In genomic region chr11:48871817-48872541, GRCm38 (mm10) we compare ENCODE assay signal across 8 mouse cellular contexts. TPM values are rescaled to one million over a fixed set of nuclear protein-coding genes. Genes with fewer than 3 reads are reported as not detected.
DNase-seq lines count a peak whose midpoint lies in the region; ATAC-seq and TF ChIP-seq lines count a peak whose summit lies in the region.

No protein-coding gene starts in this region.

- peak; percentile 16 to 42 for DNase-seq in urinary bladder, adult 18-20 months (ENCODE audit: low spot score in 2 of 2)
- no peak for DNase-seq in urinary bladder, postnatal 10 days (ENCODE audit: low spot score)
- peak; percentile 48 for DNase-seq in gastrocnemius, postnatal 25 days
- DNase-seq in liver, adult 2 months (ENCODE audit: extremely low read depth, low read depth, low spot score): peak; percentile 83
- DNase-seq in thymus, adult 2 months: peak; percentile 49

- TF ChIP-seq POLR2A in cortical plate, adult 2 months (IDR thresholded peaks at IDR 0.05; ENCODE audit: extremely low read depth, insufficient read depth, low read length): 0 out of 2 replicates have a peak, but pooled peaks have one; percentile 29
- TF ChIP-seq POLR2A in liver, adult 2 months (IDR thresholded peaks at IDR 0.05; ENCODE audit: extremely low read depth, insufficient read depth, low read length): 0 out of 2 replicates have a peak, but pooled peaks have one; percentile 25
- TF ChIP-seq POLR2A in thymus, adult 2 months (IDR thresholded peaks at IDR 0.05; ENCODE audit: control insufficient read depth, extremely low read depth, insufficient read depth, low read length, poor library complexity): no peak

- no peak for TF ChIP-seq CTCF in cortical plate, adult 2 months (IDR thresholded peaks at IDR 0.05; ENCODE audit: extremely low read depth, insufficient read depth, low read length)
- no peak for TF ChIP-seq CTCF in liver, adult 2 months (IDR thresholded peaks at IDR 0.05; ENCODE audit: low read depth, low read length)
- TF ChIP-seq CTCF in thymus, adult 2 months (IDR thresholded peaks at IDR 0.05; ENCODE audit: borderline replicate concordance, control insufficient read depth, extremely low read depth, insufficient read depth, low read length, poor library complexity): no peak

- peak overlapping the region; percentile 73 for H3K4me3 ChIP-seq in cortical plate, adult 2 months (ENCODE audit: insufficient read depth, low read length)
- H3K4me3 ChIP-seq in intestine, embryonic 16.5 days (ENCODE audit: low read length): peak overlapping the region; percentile 47
- H3K4me3 ChIP-seq in liver, adult 2 months (ENCODE audit: insufficient read depth, low read depth, low read length): peak overlapping the region; percentile 70
- peak overlapping the region; percentile 39 for H3K4me3 ChIP-seq in midbrain, embryonic 15.5 days
- H3K4me3 ChIP-seq in thymus, adult 2 months (ENCODE audit: control insufficient read depth, insufficient read depth, low read length): peak overlapping the region; percentile 98

- ATAC-seq in intestine, embryonic 16.5 days: no peak
- ATAC-seq in midbrain, embryonic 15.5 days (replicated peaks): peak; percentile 55

- H3K9ac ChIP-seq in intestine, embryonic 16.5 days (ENCODE audit: low read depth, low read length): peak overlapping the region; percentile 70
- peak overlapping the region; percentile 92 for H3K9ac ChIP-seq in liver, adult 2 months (ENCODE audit: low read depth, low read length)
- peak overlapping the region; percentile 3 for H3K9ac ChIP-seq in midbrain, embryonic 15.5 days

- no peaks in the 10 kb centered on the region for H3K4me1 ChIP-seq in cortical plate, adult 2 months (ENCODE audit: control insufficient read depth, insufficient read depth, low read length)
- H3K4me1 ChIP-seq in intestine, embryonic 16.5 days (ENCODE audit: control insufficient read depth, insufficient read depth, low read length): peaks cover 19% of the 10 kb centered on the region
- peaks cover 22% of the 10 kb centered on the region for H3K4me1 ChIP-seq in liver, adult 2 months (ENCODE audit: control insufficient read depth, insufficient read depth, low read length)
- H3K4me1 ChIP-seq in midbrain, embryonic 15.5 days: peaks cover 16% of the 10 kb centered on the region
- H3K4me1 ChIP-seq in thymus, adult 2 months (replicated peaks; ENCODE audit: control insufficient read depth, insufficient read depth, low read length): peaks cover 18% of the 10 kb centered on the region

- peaks cover 3% of the 10 kb centered on the region; the same call in 1 of the 2 replicates for H3K79me2 ChIP-seq in liver, adult 2 months (ENCODE audit: control insufficient read depth, insufficient read depth, low read length)

- WGBS in intestine, embryonic 16.5 days: 11% methylated on average over 17 of the region's 17 CpGs
- under 1% methylated on average over 17 of the region's 17 CpGs for WGBS in liver, adult 2 months
- 11% methylated on average over 17 of the region's 17 CpGs for WGBS in midbrain, embryonic 15.5 days
- WGBS in thymus, adult 2 months: 1% methylated on average over 17 of the region's 17 CpGs

- peak overlapping the region; percentile 69 for H3K27ac ChIP-seq in cortical plate, adult 2 months (ENCODE audit: insufficient read depth, low read length)
- H3K27ac ChIP-seq in intestine, embryonic 16.5 days (ENCODE audit: low read length): peak overlapping the region; percentile 88
- H3K27ac ChIP-seq in liver, adult 2 months (replicated peaks; ENCODE audit: insufficient read depth, low read depth, low read length): peak overlapping the region; percentile 96
- no peak overlapping the region for H3K27ac ChIP-seq in midbrain, embryonic 15.5 days
- peak overlapping the region; percentile 97 for H3K27ac ChIP-seq in thymus, adult 2 months (ENCODE audit: control insufficient read depth, insufficient read depth, low read length)

- no peaks in the 10 kb centered on the region for H3K36me3 ChIP-seq in intestine, embryonic 16.5 days (ENCODE audit: control insufficient read depth, insufficient read depth, low read length)
- H3K36me3 ChIP-seq in liver, adult 2 months (ENCODE audit: control insufficient read depth, insufficient read depth, low read length): peaks cover 5% of the 10 kb centered on the region
- H3K36me3 ChIP-seq in midbrain, embryonic 15.5 days (replicated peaks): no peaks in the 10 kb centered on the region
- no peaks in the 10 kb centered on the region for H3K36me3 ChIP-seq in thymus, adult 2 months (ENCODE audit: control insufficient read depth, insufficient read depth, low read length)

- H3K4me2 ChIP-seq in intestine, embryonic 16.5 days (ENCODE audit: low read depth, low read length): peak overlapping the region; percentile 79
- peak overlapping the region; percentile 72 for H3K4me2 ChIP-seq in midbrain, embryonic 15.5 days

- no peaks in the 10 kb centered on the region for H3K9me3 ChIP-seq in intestine, embryonic 16.5 days (ENCODE audit: control insufficient read depth, low read length)
- H3K9me3 ChIP-seq in midbrain, embryonic 15.5 days: no peaks in the 10 kb centered on the region

- H3K27me3 ChIP-seq in intestine, embryonic 16.5 days (replicated peaks; ENCODE audit: control insufficient read depth, insufficient read depth, low read length): no peaks in the 10 kb centered on the region
- no peaks in the 10 kb centered on the region for H3K27me3 ChIP-seq in liver, adult 2 months (ENCODE audit: control insufficient read depth, insufficient read depth, low read length)
- H3K27me3 ChIP-seq in midbrain, embryonic 15.5 days (replicated peaks): peaks cover 10% of the 10 kb centered on the region
- no peaks in the 10 kb centered on the region for H3K27me3 ChIP-seq in thymus, adult 2 months (ENCODE audit: control insufficient read depth, insufficient read depth, low read length)

RNA-seq across cellular contexts. Expression of gene Irgm1, which starts 0.5 kb away (rescaled TPM):
- 9.5 and 11.4 TPM in 2 replicates for polyA plus RNA-seq in cortical plate, adult 2 months (2012; rRNA removed)
- total RNA-seq in gastrocnemius, postnatal 25 days (2021): 10 to 100 TPM in 1 of 2 experiments, 1 to 10 TPM in 1; 9.0 to 11.1 TPM
- polyA plus RNA-seq in intestine, embryonic 16.5 days (2015; fragmentation: Nextera tagmentation; extraction: Ambion mirVana): 15.6 and 15.8 TPM in 2 replicates
- total RNA-seq in liver, adult 2 months (2014; rRNA removed): 43.0 and 48.4 TPM in 2 replicates
- polyA plus RNA-seq in liver, adult 2 months (2012; rRNA removed): 29.9 and 33.3 TPM in 2 replicates
- polyA plus RNA-seq in midbrain, embryonic 15.5 days (2015; fragmentation: Nextera tagmentation; extraction: Ambion mirVana): 2.3 and 4.6 TPM in 2 replicates
- 17.7 and 20.0 TPM in 2 replicates for polyA plus RNA-seq in thymus, adult 2 months (2012; rRNA removed)

RNA-seq across cellular contexts. Expression of gene Gm5431, which starts 30.0 kb away (rescaled TPM):
- polyA plus RNA-seq in cortical plate, adult 2 months (2012; rRNA removed): 0.19 and 0.23 TPM in 2 replicates
- under 1 TPM; 0.21 to 0.36 TPM for total RNA-seq in gastrocnemius, postnatal 25 days (2021)
- 0.28 and 0.37 TPM in 2 replicates for polyA plus RNA-seq in intestine, embryonic 16.5 days (2015; fragmentation: Nextera tagmentation; extraction: Ambion mirVana)
- total RNA-seq in liver, adult 2 months (2014; rRNA removed): 1.3 and 1.9 TPM in 2 replicates
- polyA plus RNA-seq in liver, adult 2 months (2012; rRNA removed): 0.10 and 0.12 TPM in 2 replicates
- 0.05 and 0.45 TPM in 2 replicates for polyA plus RNA-seq in midbrain, embryonic 15.5 days (2015; fragmentation: Nextera tagmentation; extraction: Ambion mirVana)
- 0.34 and 0.47 TPM in 2 replicates for polyA plus RNA-seq in thymus, adult 2 months (2012; rRNA removed)

RNA-seq across cellular contexts. Expression of gene Gm12184, which starts 45.5 kb away (rescaled TPM):
- polyA plus RNA-seq in cortical plate, adult 2 months (2012; rRNA removed): 33.8 and 40.1 TPM in 2 replicates
- 1 to 10 TPM in 1 of 2 experiments, under 1 TPM in 1; 0.67 to 3.2 TPM for total RNA-seq in gastrocnemius, postnatal 25 days (2021)
- 1.3 and 1.4 TPM in 2 replicates for polyA plus RNA-seq in intestine, embryonic 16.5 days (2015; fragmentation: Nextera tagmentation; extraction: Ambion mirVana)
- 1.5 and 2.0 TPM in 2 replicates for total RNA-seq in liver, adult 2 months (2014; rRNA removed)
- polyA plus RNA-seq in liver, adult 2 months (2012; rRNA removed): 5.5 and 5.8 TPM in 2 replicates
- polyA plus RNA-seq in midbrain, embryonic 15.5 days (2015; fragmentation: Nextera tagmentation; extraction: Ambion mirVana): 2.6 and 4.0 TPM in 2 replicates
- 8.1 and 20.2 TPM in 2 replicates for polyA plus RNA-seq in thymus, adult 2 months (2012; rRNA removed)

RNA-seq across cellular contexts. Expression of gene Trim7, which starts 46.0 kb away (rescaled TPM):
- 4.2 and 4.3 TPM in 2 replicates for polyA plus RNA-seq in cortical plate, adult 2 months (2012; rRNA removed)
- total RNA-seq in gastrocnemius, postnatal 25 days (2021): 10 to 100 TPM; 57.3 to 57.9 TPM
- polyA plus RNA-seq in intestine, embryonic 16.5 days (2015; fragmentation: Nextera tagmentation; extraction: Ambion mirVana): 0.78 and 1.2 TPM in 2 replicates
- 5.8 and 11.2 TPM in 2 replicates for total RNA-seq in liver, adult 2 months (2014; rRNA removed)
- polyA plus RNA-seq in liver, adult 2 months (2012; rRNA removed): 11.0 and 16.3 TPM in 2 replicates
- 2.3 and 2.6 TPM in 2 replicates for polyA plus RNA-seq in midbrain, embryonic 15.5 days (2015; fragmentation: Nextera tagmentation; extraction: Ambion mirVana)
- 11.6 and 13.0 TPM in 2 replicates for polyA plus RNA-seq in thymus, adult 2 months (2012; rRNA removed)

RNA-seq across cellular contexts. Expression of gene Trim41, which starts 54.8 kb away (rescaled TPM):
- polyA plus RNA-seq in cortical plate, adult 2 months (2012; rRNA removed): 43.1 and 46.7 TPM in 2 replicates
- 10 to 100 TPM; 15.5 to 19.3 TPM for total RNA-seq in gastrocnemius, postnatal 25 days (2021)
- 4.1 and 5.9 TPM in 2 replicates for polyA plus RNA-seq in intestine, embryonic 16.5 days (2015; fragmentation: Nextera tagmentation; extraction: Ambion mirVana)
- 11.4 and 13.2 TPM in 2 replicates for total RNA-seq in liver, adult 2 months (2014; rRNA removed)
- polyA plus RNA-seq in liver, adult 2 months (2012; rRNA removed): 13.7 and 18.2 TPM in 2 replicates
- polyA plus RNA-seq in midbrain, embryonic 15.5 days (2015; fragmentation: Nextera tagmentation; extraction: Ambion mirVana): 7.3 and 7.9 TPM in 2 replicates
- polyA plus RNA-seq in thymus, adult 2 months (2012; rRNA removed): 41.7 and 41.9 TPM in 2 replicates

Comparison
In these comparisons a context has a peak if more than half of its experiments do, and no peak if none do; other contexts are left out.
1. H3K4me3 ChIP-seq: peak in every context shown above with its lines; median percentile 98 in thymus, adult 2 months; 73 in cortical plate, adult 2 months; 70 in liver, adult 2 months; 47 in intestine, embryonic 16.5 days; 39 in midbrain, embryonic 15.5 days.
2. H3K9ac ChIP-seq: peak in every context shown above with its lines; median percentile 92 in liver, adult 2 months; 70 in intestine, embryonic 16.5 days; 3 in midbrain, embryonic 15.5 days.